Mouse (Mus musculus): ENCODE data around the gene Nsf. TPM values are rescaled to one million over a fixed set of nuclear protein-coding genes. Genes with fewer than 3 reads are reported as not detected.

Gene Nsf
- polyA plus RNA-seq, 1 experiment from 2014 or later = 143 TPM

DNA sequence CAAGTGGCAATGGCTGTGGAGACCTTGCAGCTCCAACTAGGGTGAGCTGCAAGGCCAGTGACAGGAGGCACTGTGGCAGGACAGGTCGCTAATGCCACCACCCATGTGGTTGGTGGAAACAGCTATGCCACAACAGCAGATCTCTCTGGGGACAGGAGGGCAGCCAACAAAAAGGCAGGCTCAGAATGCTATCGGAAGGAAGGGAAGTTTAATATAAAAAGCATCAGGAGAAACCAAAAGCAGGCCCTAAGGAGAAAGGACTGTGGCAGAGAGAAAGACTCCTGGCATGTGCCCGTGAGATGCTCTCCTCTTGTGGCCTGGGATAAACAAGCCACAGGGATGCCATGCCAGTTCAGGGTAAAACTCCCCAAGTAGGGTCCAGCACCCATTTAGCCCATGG is 122.1 kb downstream of the Nsf start:
- DNase-seq = no peak
- Histone ChIP-seq H3K36me3 (ENCODE audit: control insufficient read depth, insufficient read depth, low read length) (peaks cover 16% of the 10 kb centered on the region), H3K9me3 (ENCODE audit: control insufficient read depth, low read length) (no peaks in the 10 kb centered on the region), H3K4me3 (replicated peaks; ENCODE audit: low read depth, low read length) (no peak overlapping the region), H3K27ac (replicated peaks; ENCODE audit: low read depth, low read length) (no peak overlapping the region), H3K9ac (replicated peaks; ENCODE audit: low read length) (no peak overlapping the region), H3K27me3 (ENCODE audit: control insufficient read depth, insufficient read depth, low read length) (no peaks in the 10 kb centered on the region), H3K4me1 (ENCODE audit: control insufficient read depth, insufficient read depth, low read length) (peaks cover 4% of the 10 kb centered on the region; the same call in 1 of the 2 replicates), H3K4me2 (ENCODE audit: low read length) (no peak overlapping the region)
- WGBS = 75% methylated on average over 3 of the region's 3 CpGs
- ATAC-seq (ENCODE audit: low FRiP score, low TSS enrichment) = no peak

DNA sequence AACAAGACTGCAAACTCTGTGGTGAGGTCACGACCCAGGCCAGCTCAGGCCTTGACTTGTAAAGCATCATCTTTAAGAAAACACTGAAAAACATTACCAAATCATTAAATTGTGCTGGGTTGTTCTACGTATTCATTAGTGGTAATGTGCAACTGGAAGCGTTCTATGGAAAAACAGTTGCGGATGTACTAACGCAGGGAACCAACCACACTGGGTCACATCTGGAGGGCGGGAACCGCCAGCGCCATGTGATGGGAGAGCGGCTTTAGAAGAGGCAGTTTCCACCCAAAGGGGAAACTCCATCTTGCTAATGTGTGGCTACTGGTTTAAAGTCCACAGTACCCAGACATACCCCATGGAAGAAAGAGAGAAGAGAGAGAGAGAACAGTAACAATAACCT is 123.4 kb downstream of the Nsf start:
- Histone ChIP-seq H3K9me3 (ENCODE audit: control insufficient read depth, low read length) (no peaks in the 10 kb centered on the region), H3K4me1 (ENCODE audit: control insufficient read depth, insufficient read depth, low read length) (peaks cover 4% of the 10 kb centered on the region; the same call in 1 of the 2 replicates), H3K27me3 (ENCODE audit: control insufficient read depth, insufficient read depth, low read length) (no peaks in the 10 kb centered on the region), H3K36me3 (ENCODE audit: control insufficient read depth, insufficient read depth, low read length) (peaks cover 23% of the 10 kb centered on the region), H3K4me2 (ENCODE audit: low read length) (no peak overlapping the region), H3K9ac (replicated peaks; ENCODE audit: low read length) (no peak overlapping the region), H3K27ac (replicated peaks; ENCODE audit: low read depth, low read length) (no peak overlapping the region), H3K4me3 (replicated peaks; ENCODE audit: low read depth, low read length) (no peak overlapping the region)
- ATAC-seq (ENCODE audit: low FRiP score, low TSS enrichment) (no peak), DNase-seq (no peak)
- WGBS = 93% methylated on average over 9 of the region's 9 CpGs

DNA sequence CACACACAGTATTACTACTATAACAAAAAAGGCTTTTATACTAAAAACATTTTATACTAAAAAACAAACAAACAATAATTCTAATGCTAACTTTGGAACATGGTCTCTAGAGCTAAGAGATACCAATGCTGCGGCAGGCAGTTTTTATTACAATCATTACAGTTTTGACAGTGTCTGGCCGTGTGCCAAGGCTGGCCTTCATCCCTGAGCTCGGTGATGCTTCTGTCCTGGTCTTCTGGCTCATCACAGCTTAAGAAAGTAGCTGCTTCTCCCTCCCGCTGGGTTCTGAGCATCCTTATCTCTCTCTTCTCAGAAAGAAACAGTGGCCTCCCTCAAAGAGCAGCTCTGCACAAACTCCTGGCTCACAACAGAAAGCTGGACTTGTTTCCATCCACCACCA is 123.9 kb downstream of the Nsf start:
- Histone ChIP-seq H3K4me3 (replicated peaks; ENCODE audit: low read depth, low read length) (no peak overlapping the region), H3K4me1 (ENCODE audit: control insufficient read depth, insufficient read depth, low read length) (peaks cover 4% of the 10 kb centered on the region; the same call in 1 of the 2 replicates), H3K4me2 (ENCODE audit: low read length) (no peak overlapping the region), H3K27me3 (ENCODE audit: control insufficient read depth, insufficient read depth, low read length) (no peaks in the 10 kb centered on the region), H3K9me3 (ENCODE audit: control insufficient read depth, low read length) (no peaks in the 10 kb centered on the region), H3K36me3 (ENCODE audit: control insufficient read depth, insufficient read depth, low read length) (peaks cover 28% of the 10 kb centered on the region), H3K27ac (replicated peaks; ENCODE audit: low read depth, low read length) (no peak overlapping the region), H3K9ac (replicated peaks; ENCODE audit: low read length) (no peak overlapping the region)
- DNase-seq (no peak), ATAC-seq (ENCODE audit: low FRiP score, low TSS enrichment) (no peak)
- 73% methylated on average over 4 of the region's 4 CpGs for WGBS

DNA sequence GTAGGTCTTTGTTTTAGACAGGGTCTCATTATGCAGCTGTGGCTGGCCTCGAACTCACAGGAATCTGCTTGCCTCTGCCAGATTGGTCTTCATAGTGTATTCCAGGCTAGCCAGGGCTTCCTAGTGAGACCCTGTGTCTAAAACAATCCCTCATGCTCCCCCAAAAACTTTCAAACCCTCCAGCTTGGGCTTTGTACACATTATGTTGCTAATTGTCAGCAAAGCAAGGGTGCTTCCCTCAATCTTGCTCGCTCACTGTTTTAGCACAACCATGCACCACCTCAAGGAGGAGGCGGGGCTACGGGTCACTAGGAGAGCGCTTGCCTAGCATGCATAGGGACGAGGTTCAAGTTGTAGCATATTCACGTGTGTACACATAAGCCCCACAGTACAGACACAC is 125.0 kb downstream of the Nsf start:
- WGBS = 85% methylated on average over 7 of the region's 7 CpGs
- Histone ChIP-seq H3K4me2 (ENCODE audit: low read length) (no peak overlapping the region), H3K9ac (replicated peaks; ENCODE audit: low read length) (no peak overlapping the region), H3K36me3 (ENCODE audit: control insufficient read depth, insufficient read depth, low read length) (peaks cover 37% of the 10 kb centered on the region), H3K9me3 (ENCODE audit: control insufficient read depth, low read length) (no peaks in the 10 kb centered on the region), H3K27ac (replicated peaks; ENCODE audit: low read depth, low read length) (no peak overlapping the region), H3K4me1 (ENCODE audit: control insufficient read depth, insufficient read depth, low read length) (peaks cover 4% of the 10 kb centered on the region; the same call in 1 of the 2 replicates), H3K27me3 (ENCODE audit: control insufficient read depth, insufficient read depth, low read length) (no peaks in the 10 kb centered on the region), H3K4me3 (replicated peaks; ENCODE audit: low read depth, low read length) (no peak overlapping the region)
- ATAC-seq (ENCODE audit: low FRiP score, low TSS enrichment) (no peak), DNase-seq (no peak)

DNA sequence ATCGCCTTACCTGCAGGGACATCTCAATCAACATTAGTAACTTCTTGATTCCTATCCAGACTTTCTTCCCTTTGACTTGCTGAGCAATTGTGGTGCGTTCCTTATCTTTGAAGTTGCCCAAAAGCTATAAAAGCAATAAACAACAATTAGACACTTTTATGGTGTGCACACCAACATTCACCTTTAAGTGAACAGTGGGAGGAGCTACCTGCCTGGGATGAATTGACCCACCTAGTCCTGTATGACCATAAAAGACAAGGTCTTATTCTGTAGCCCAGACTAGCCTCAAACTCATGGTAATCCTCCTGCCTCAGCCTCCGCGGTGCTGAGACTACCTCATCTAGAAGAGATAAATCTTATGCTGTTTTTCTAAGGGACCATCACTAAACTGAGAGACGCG is 126.7 kb downstream of the Nsf start:
- Histone ChIP-seq H3K9me3 (ENCODE audit: control insufficient read depth, low read length) (no peaks in the 10 kb centered on the region), H3K36me3 (ENCODE audit: control insufficient read depth, insufficient read depth, low read length) (peaks cover 53% of the 10 kb centered on the region)
- 97% methylated on average over 6 of the region's 6 CpGs for WGBS

DNA sequence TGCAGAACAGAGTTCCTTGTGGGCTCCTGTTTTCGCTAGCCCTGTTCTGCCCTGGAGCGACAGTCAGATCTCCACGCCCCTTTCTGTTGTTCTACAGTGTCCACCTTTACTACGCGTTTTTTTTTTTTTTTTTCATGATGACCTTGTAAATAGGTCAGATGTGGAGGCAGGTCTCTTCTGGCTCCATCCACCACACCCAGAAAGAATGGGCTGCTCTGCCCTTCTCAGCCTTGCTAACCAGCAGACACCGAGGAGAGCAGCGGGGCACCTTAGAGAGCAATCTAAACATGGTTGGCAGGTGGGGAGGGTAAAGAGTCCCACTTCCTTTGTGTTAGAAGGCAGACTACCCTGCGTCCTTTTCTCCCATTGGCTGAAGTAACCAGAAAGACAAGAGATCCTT is 137.1 kb downstream of the Nsf start:
- DNase-seq (no peak), ATAC-seq (ENCODE audit: low FRiP score, low TSS enrichment) (no peak)
- Histone ChIP-seq H3K4me2 (ENCODE audit: low read length) (no peak overlapping the region), H3K36me3 (ENCODE audit: control insufficient read depth, insufficient read depth, low read length) (peaks cover 20% of the 10 kb centered on the region), H3K9ac (replicated peaks; ENCODE audit: low read length) (no peak overlapping the region), H3K27me3 (ENCODE audit: control insufficient read depth, insufficient read depth, low read length) (0 out of 2 replicates have a peak, but pooled peaks cover 6% of the 10 kb centered on the region), H3K4me1 (ENCODE audit: control insufficient read depth, insufficient read depth, low read length) (no peaks in the 10 kb centered on the region), H3K27ac (replicated peaks; ENCODE audit: low read depth, low read length) (no peak overlapping the region), H3K9me3 (ENCODE audit: control insufficient read depth, low read length) (no peaks in the 10 kb centered on the region), H3K4me3 (replicated peaks; ENCODE audit: low read depth, low read length) (no peak overlapping the region)
- WGBS = 90% methylated on average over 8 of the region's 8 CpGs

More for the DNA sequence above, 126.7 kb downstream of the Nsf start:
- DNase-seq (no peak), ATAC-seq (ENCODE audit: low FRiP score, low TSS enrichment) (no peak)
- no peak overlapping the region for H3K4me3 ChIP-seq (replicated peaks; ENCODE audit: low read depth, low read length)
- H3K4me1 ChIP-seq (ENCODE audit: control insufficient read depth, insufficient read depth, low read length) = peaks cover 4% of the 10 kb centered on the region; the same call in 1 of the 2 replicates
- H3K4me2 ChIP-seq (ENCODE audit: low read length) = no peak overlapping the region
- no peak overlapping the region for H3K27ac ChIP-seq (replicated peaks; ENCODE audit: low read depth, low read length)
- no peaks in the 10 kb centered on the region for H3K27me3 ChIP-seq (ENCODE audit: control insufficient read depth, insufficient read depth, low read length)
- no peak overlapping the region for H3K9ac ChIP-seq (replicated peaks; ENCODE audit: low read length)

DNA sequence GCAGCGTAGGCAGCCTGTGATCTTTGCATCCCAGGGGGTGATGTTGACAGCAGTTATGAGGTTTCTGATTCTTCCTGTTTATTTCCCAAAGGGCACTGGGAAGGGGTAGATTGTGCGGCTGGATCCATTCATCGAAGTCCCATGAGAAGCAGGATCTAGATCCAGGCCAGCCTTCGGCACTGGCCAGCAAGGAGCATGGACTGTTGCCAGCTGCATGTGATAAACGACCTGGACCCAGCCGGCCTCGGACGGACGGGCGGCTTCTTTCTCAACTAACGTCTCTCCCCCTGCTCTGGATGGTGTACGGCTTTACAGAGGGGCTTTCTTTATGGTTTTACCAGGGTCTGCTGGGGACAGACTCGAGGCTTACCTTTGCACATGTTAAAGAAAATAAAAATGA is 137.9 kb downstream of the Nsf start:
- H3K9ac ChIP-seq (replicated peaks; ENCODE audit: low read length) = no peak overlapping the region
- peaks cover 4% of the 10 kb centered on the region for H3K4me1 ChIP-seq (ENCODE audit: control insufficient read depth, insufficient read depth, low read length)
- H3K9me3 ChIP-seq (ENCODE audit: control insufficient read depth, low read length) = no peaks in the 10 kb centered on the region
- DNase-seq (peak; percentile 9), ATAC-seq (ENCODE audit: low FRiP score, low TSS enrichment) (no peak)
- H3K4me3 ChIP-seq (replicated peaks; ENCODE audit: low read depth, low read length) = no peak overlapping the region
- H3K27me3 ChIP-seq (ENCODE audit: control insufficient read depth, insufficient read depth, low read length) = peaks cover 10% of the 10 kb centered on the region; the same call in 1 of the 2 replicates
- H3K36me3 ChIP-seq (ENCODE audit: control insufficient read depth, insufficient read depth, low read length) = peaks cover 16% of the 10 kb centered on the region
- 66% methylated on average over 13 of the region's 13 CpGs for WGBS
- H3K4me2 ChIP-seq (ENCODE audit: low read length) = no peak overlapping the region
- H3K27ac ChIP-seq (replicated peaks; ENCODE audit: low read depth, low read length) = no peak overlapping the region

DNA sequence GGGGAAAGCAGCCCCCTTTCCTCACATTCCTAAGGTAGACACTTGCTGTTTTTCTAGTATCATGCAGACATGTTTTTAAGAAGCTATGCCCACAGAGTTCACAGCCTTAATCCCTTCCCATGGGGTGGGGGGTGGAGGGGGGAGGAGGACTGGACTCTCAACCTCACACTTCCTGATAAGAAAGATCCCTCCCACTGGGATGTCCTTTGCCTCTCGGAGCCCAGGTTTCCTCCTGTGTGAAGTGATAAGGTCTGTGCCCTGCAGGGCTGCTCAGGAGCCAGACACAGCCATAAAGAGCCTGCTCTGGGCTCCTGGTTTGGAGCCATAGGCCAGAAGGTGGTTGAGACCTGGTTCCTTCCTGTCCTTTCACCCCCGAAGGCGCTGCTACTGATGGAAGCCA is 139.0 kb downstream of the Nsf start:
- Histone ChIP-seq H3K27me3 (ENCODE audit: control insufficient read depth, insufficient read depth, low read length) (peaks cover 11% of the 10 kb centered on the region; the same call in 1 of the 2 replicates), H3K27ac (replicated peaks; ENCODE audit: low read depth, low read length) (no peak overlapping the region), H3K9me3 (ENCODE audit: control insufficient read depth, low read length) (no peaks in the 10 kb centered on the region), H3K36me3 (ENCODE audit: control insufficient read depth, insufficient read depth, low read length) (peaks cover 16% of the 10 kb centered on the region), H3K4me2 (ENCODE audit: low read length) (no peak overlapping the region), H3K9ac (replicated peaks; ENCODE audit: low read length) (no peak overlapping the region), H3K4me3 (replicated peaks; ENCODE audit: low read depth, low read length) (no peak overlapping the region), H3K4me1 (ENCODE audit: control insufficient read depth, insufficient read depth, low read length) (peaks cover 9% of the 10 kb centered on the region)
- DNase-seq (no peak), ATAC-seq (ENCODE audit: low FRiP score, low TSS enrichment) (no peak)
- 43% methylated on average over 3 of the region's 3 CpGs for WGBS

DNA sequence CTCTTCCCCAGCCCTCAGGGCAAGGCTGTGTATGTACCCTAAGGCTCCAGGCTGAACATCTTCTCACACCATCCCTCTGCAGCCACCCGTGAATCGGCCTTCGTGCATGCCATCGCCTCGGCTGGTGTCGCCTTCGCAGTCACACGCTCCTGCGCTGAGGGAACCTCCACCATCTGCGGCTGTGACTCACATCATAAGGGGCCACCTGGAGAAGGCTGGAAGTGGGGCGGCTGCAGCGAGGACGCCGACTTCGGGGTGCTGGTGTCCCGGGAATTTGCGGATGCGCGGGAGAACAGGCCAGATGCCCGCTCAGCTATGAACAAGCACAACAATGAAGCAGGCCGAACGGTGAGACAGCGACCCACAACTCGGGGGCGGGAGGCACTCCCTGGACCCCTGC is 142.6 kb downstream of the Nsf start:
- peak; percentile 19 for DNase-seq
- no peak overlapping the region; the same call in 1 of the 2 replicates for H3K9ac ChIP-seq (replicated peaks; ENCODE audit: low read length)
- 48% methylated on average over 25 of the region's 25 CpGs for WGBS
- H3K36me3 ChIP-seq (ENCODE audit: control insufficient read depth, insufficient read depth, low read length) = peaks cover 11% of the 10 kb centered on the region
- peaks cover 39% of the 10 kb centered on the region for H3K4me1 ChIP-seq (ENCODE audit: control insufficient read depth, insufficient read depth, low read length)
- ATAC-seq (ENCODE audit: low FRiP score, low TSS enrichment) = no peak
- no peak overlapping the region for H3K4me3 ChIP-seq (replicated peaks; ENCODE audit: low read depth, low read length)
- H3K9me3 ChIP-seq (ENCODE audit: control insufficient read depth, low read length) = no peaks in the 10 kb centered on the region
- peaks cover 11% of the 10 kb centered on the region; the same call in 1 of the 2 replicates for H3K27me3 ChIP-seq (ENCODE audit: control insufficient read depth, insufficient read depth, low read length)
- no peak overlapping the region for H3K4me2 ChIP-seq (ENCODE audit: low read length)
- H3K27ac ChIP-seq (replicated peaks; ENCODE audit: low read depth, low read length) = peak overlapping the region; percentile 88; the same call in 1 of the 2 replicates
